Mouse (Mus musculus) hindbrain, embryonic 11.5 days (tissue): ENCODE data around the gene Gm9837. TPM values are rescaled to one million over a fixed set of nuclear protein-coding genes. Genes with fewer than 3 reads are reported as not detected.

ENCODE experiments used
- ATAC-seq: fragments of 200-750 bp; cut with Nextera tagmentation; 2 replicates; pipeline ENCODE4 v1.8.0; 2017; ENCODE audit warnings: mild to moderate bottlenecking, moderate TSS enrichment, moderate library complexity; ENCODE audit not compliant: low FRiP score
- DNase-seq: peaks from one replicate; pipeline ENCODE4 v3.0.0-alpha.2; 2015; ENCODE audit warnings: low spot score
- H3K27ac ChIP-seq: fragments of 300-500 bp; sonication (generic); 2 replicates; pipeline ENCODE4 v1.5.1; 2014; ENCODE audit warnings: mild to moderate bottlenecking, low read depth, low read length
- H3K27me3 ChIP-seq: fragments of 300-500 bp; sonication (generic); 2 replicates; pipeline ENCODE4 v1.6.1; 2014; ENCODE audit warnings: mild to moderate bottlenecking, low read length, moderate library complexity, mixed read lengths; ENCODE audit not compliant: control insufficient read depth, insufficient read depth
- H3K36me3 ChIP-seq: fragments of 300-500 bp; sonication (generic); 2 replicates; pipeline ENCODE4 v1.6.1; 2014; ENCODE audit warnings: mild to moderate bottlenecking, low read length, moderate library complexity, mixed read lengths; ENCODE audit not compliant: control insufficient read depth, insufficient read depth
- H3K4me1 ChIP-seq: fragments of 300-500 bp; sonication (generic); replicated peaks from 2 replicates; pipeline ENCODE4 v1.6.1; 2014; ENCODE audit warnings: low read length, mixed read lengths; ENCODE audit not compliant: control insufficient read depth, insufficient read depth
- H3K4me2 ChIP-seq: fragments of 300-500 bp; sonication (generic); replicated peaks from 2 replicates; pipeline ENCODE4 v1.6.1; 2014; ENCODE audit warnings: mild to moderate bottlenecking, low read depth, low read length
- H3K4me3 ChIP-seq: fragments of 300-500 bp; sonication (generic); 2 replicates; pipeline ENCODE4 v1.5.1; 2014; ENCODE audit warnings: low read depth, low read length
- H3K9ac ChIP-seq: fragments of 300-500 bp; sonication (generic); 2 replicates; pipeline ENCODE4 v1.6.1; 2014; ENCODE audit warnings: low read depth, low read length
- H3K9me3 ChIP-seq: fragments of 300-500 bp; sonication (generic); 2 replicates; pipeline ENCODE4 v1.6.1; 2016; ENCODE audit warnings: low read length; ENCODE audit not compliant: control insufficient read depth
- WGBS: fragments of 180-500 bp; shearing (Covaris S2); extraction: QIAGEN DNeasy Blood & Tissue Kit; methylation state at CpG from one replicate; pipeline ENCODE4 v1.1.7; 2014; 5-methylcytosine and 5-hydroxymethylcytosine counted together
- polyA plus RNA-seq: library from polyadenylated mRNA; unstranded; fragments of >200 nt; fragmentation: Nextera tagmentation; extraction: Ambion mirVana; gene quantifications from 2 replicates; pipeline ENCODE4 v1.2.1, GENCODE M21; 2014

Gm9837 gene
- polyA plus RNA-seq, 1 experiment from 2014 or later, result not detected

DNA sequence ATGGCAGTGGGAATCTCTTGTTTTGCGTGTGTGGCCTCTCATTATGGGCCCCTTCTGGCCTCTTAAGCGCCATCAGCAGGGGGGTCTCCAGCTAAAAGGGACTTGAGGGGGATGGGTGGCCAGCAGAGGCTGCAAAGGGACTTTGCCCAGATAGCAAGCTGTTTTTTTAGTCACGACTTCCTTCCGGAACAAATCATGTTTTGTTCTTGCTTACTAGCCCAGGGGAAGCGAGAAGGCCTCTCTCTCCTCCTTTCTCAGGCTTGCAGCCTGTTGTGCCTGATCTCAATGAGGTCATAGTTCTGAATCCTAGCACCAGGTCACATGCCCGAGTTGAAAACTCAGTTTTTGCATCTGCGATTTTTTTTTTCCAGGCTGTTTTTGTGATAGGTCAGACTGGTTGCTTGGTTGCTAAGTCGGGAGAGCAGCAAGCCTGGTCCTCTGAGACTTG, 21.7 kb upstream of the Gm9837 start:
- H3K27ac ChIP-seq, result no peak overlapping the region
- peaks cover 6% of the 10 kb centered on the region for H3K4me1 ChIP-seq
- H3K36me3 ChIP-seq, result no peaks in the 10 kb centered on the region
- ATAC-seq (peak; percentile 72), DNase-seq (peak; percentile 73)
- H3K4me3 ChIP-seq, result no peak overlapping the region
- 8% methylated on average over 8 of the region's 8 CpGs for WGBS
- H3K4me2 ChIP-seq, result no peak overlapping the region
- H3K9ac ChIP-seq, result no peak overlapping the region
- H3K9me3 ChIP-seq, result no peaks in the 10 kb centered on the region
- H3K27me3 ChIP-seq, result peaks cover 24% of the 10 kb centered on the region

DNA sequence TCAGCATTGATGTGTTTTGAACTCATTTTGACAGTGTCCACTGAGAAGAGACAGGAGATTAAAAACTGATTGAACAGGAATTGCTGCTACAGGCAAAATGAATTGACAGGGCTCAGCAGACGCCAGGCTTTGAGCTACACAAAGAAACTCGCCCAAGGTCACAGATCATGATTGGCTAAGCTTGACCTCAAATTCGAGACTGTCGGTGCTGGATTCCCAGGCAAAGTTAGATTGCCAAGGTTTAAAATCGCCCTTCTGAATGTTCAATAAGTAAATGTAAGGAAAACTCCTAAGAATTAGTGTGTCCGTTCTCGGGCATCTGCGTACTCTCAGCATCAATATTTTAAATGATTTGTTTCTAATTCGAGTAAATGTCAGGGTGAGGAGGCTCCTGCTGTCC, 19.1 kb upstream of the Gm9837 start:
- H3K27me3 ChIP-seq, result peaks cover 29% of the 10 kb centered on the region
- ATAC-seq, result no peak

DNA sequence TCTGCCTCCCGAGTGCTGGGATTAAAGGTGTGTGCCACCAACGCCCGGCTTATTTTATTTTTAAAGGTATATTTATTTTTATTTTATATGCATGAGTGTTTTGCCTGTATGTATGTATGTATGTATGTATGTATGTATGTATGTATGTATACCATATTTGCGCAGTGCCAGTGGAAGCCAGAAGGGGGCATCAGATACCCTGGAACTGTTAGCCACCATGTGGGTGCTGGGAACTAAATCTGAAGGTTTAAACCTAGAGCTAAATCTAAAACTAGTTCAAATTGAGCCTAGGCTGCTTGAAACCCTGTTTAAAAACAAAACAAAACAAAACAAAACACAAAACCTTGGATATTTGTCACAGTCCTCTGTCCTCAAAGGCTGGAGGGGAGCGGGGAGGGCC, 18.7 kb upstream of the Gm9837 start:
- no peaks in the 10 kb centered on the region for H3K36me3 ChIP-seq
- H3K27me3 ChIP-seq, result peaks cover 29% of the 10 kb centered on the region
- H3K4me1 ChIP-seq, result peaks cover 3% of the 10 kb centered on the region; the same call in 1 of the 2 replicates
- H3K9me3 ChIP-seq, result no peaks in the 10 kb centered on the region
- H3K4me2 ChIP-seq, result no peak overlapping the region
- ATAC-seq (no peak), DNase-seq (peak; percentile 26)
- H3K9ac ChIP-seq, result no peak overlapping the region
- H3K4me3 ChIP-seq, result no peak overlapping the region
- no peak overlapping the region for H3K27ac ChIP-seq
- WGBS, result 93% methylated on average over 5 of the region's 5 CpGs

More for the DNA sequence above, 19.1 kb upstream of the Gm9837 start:
- WGBS, result 66% methylated on average over 9 of the region's 9 CpGs
- DNase-seq, result no peak
- Histone ChIP-seq H3K4me3 (no peak overlapping the region), H3K27ac (no peak overlapping the region), H3K9ac (no peak overlapping the region), H3K9me3 (no peaks in the 10 kb centered on the region), H3K4me2 (no peak overlapping the region), H3K4me1 (peaks cover 3% of the 10 kb centered on the region; the same call in 1 of the 2 replicates), H3K36me3 (no peaks in the 10 kb centered on the region)

GRCm38 (mm10) chr11:53486822-53487594, 16.7 kb upstream of the Gm9837 start:
- WGBS, result 16% methylated on average over 27 of the region's 27 CpGs
- H3K27me3 ChIP-seq, result peaks cover 38% of the 10 kb centered on the region
- DNase-seq (peak; percentile 46), ATAC-seq (peak; percentile 33; the same call in 1 of the 2 replicates)
- no peaks in the 10 kb centered on the region for H3K36me3 ChIP-seq
- no peak overlapping the region for H3K9ac ChIP-seq
- H3K9me3 ChIP-seq, result no peaks in the 10 kb centered on the region
- H3K27ac ChIP-seq, result no peak overlapping the region
- H3K4me1 ChIP-seq, result no peaks in the 10 kb centered on the region
- 0 out of 2 replicates have a peak overlapping the region, but pooled peaks have one; percentile 11 for H3K4me2 ChIP-seq
- no peak overlapping the region for H3K4me3 ChIP-seq

DNA sequence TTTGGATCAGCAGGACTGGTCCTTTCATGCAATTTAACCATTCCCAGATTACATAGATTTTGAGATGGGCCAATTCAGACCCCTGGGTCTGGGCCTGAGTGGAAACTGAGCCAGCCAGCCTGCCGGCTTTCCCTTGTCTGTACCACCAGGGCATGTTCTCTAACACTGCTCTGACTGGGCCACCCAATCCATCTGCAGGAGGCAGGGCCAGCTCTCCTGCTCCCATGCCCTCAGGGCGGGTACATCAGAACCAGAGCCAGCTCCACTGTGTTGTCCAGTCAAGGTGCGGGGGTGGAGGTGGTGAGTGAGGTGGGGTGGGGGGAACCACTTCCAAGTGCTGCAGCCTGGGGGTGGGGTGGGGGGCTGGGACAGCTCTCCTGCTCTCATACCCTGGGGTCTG, 16.1 kb upstream of the Gm9837 start:
- no peak overlapping the region for H3K27ac ChIP-seq
- H3K4me2 ChIP-seq, result no peak overlapping the region
- H3K4me1 ChIP-seq, result no peaks in the 10 kb centered on the region
- DNase-seq (no peak), ATAC-seq (no peak)
- H3K9me3 ChIP-seq, result no peaks in the 10 kb centered on the region
- no peak overlapping the region for H3K4me3 ChIP-seq
- no peak overlapping the region for H3K9ac ChIP-seq
- no peaks in the 10 kb centered on the region for H3K36me3 ChIP-seq
- peaks cover 45% of the 10 kb centered on the region for H3K27me3 ChIP-seq
- 62% methylated on average over 3 of the region's 3 CpGs for WGBS

DNA sequence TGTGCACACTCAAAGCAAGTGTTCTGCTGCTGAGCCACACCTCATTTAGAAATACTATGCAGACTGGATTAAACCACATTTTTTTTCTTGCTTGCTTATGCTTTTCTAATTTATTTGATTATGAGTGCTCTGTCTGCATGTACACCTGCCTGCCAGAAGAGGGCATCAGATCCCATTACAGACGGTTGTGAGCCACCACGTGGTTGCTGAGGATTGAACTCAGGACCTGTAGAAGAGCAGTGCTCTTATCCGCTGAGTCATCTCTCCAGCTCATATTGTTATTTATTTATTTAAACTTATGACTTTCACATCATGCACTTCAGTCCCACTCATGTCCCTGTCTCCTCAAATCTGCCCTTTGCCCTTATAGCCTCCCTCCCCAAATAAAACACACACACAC, 15.4 kb upstream of the Gm9837 start:
- no peak for ATAC-seq
- H3K27ac ChIP-seq, result no peak overlapping the region
- H3K9ac ChIP-seq, result no peak overlapping the region
- peaks cover 50% of the 10 kb centered on the region for H3K27me3 ChIP-seq
- 45% methylated on average over 3 of the region's 3 CpGs for WGBS
- H3K36me3 ChIP-seq, result no peaks in the 10 kb centered on the region
- no peak overlapping the region for H3K4me3 ChIP-seq
- no peaks in the 10 kb centered on the region for H3K4me1 ChIP-seq
- no peak overlapping the region for H3K4me2 ChIP-seq
- DNase-seq, result no peak
- H3K9me3 ChIP-seq, result no peaks in the 10 kb centered on the region

- H3K4me2 ChIP-seq, result no peak overlapping the region
- H3K27me3 ChIP-seq, result peaks cover 69% of the 10 kb centered on the region
- ATAC-seq (no peak), DNase-seq (no peak)
- WGBS, result 79% methylated on average over 9 of the region's 9 CpGs
- no peak overlapping the region for H3K27ac ChIP-seq
- no peaks in the 10 kb centered on the region for H3K9me3 ChIP-seq
- no peaks in the 10 kb centered on the region for H3K36me3 ChIP-seq
- H3K4me3 ChIP-seq, result no peak overlapping the region
- no peak overlapping the region for H3K9ac ChIP-seq
- peaks cover 8% of the 10 kb centered on the region; the same call in 1 of the 2 replicates for H3K4me1 ChIP-seq
These were observed 13.0 kb upstream of the Gm9837 start for GRCm38 (mm10) chr11:53483159-53483891.

DNA sequence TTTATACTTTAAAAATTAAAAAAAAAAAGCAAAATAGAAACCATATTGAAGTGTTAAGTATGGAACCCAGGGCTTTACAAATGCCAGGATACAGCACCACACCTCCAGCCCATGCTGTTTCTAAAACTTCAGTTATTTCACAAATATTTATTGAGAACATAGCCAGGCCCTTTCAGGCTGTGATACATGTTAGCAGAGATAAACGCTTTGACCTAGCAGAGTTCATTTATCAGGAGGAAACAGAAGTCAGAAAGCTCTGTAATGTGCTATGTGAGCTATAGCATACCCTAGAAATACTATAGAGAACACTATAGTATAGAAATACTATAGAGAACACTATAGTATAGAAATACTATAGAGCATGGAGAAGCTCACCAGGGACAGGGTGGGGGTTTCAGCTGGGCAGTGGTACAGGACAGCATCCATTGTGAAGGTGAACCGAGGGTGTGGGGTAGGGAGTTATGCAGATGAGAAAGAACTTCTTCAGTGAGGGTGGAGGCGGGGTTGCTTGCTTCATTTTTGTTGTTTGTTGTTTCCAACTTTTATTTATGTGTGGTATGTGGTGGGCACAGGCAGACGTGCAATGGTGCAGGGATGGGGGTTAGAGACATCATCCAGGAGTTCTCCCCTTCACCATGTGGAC, 10.9 kb upstream of the Gm9837 start:
- H3K27me3 ChIP-seq, result peaks cover 63% of the 10 kb centered on the region
- H3K9me3 ChIP-seq, result no peaks in the 10 kb centered on the region
- ATAC-seq (no peak), DNase-seq (no peak)
- H3K4me2 ChIP-seq, result no peak overlapping the region
- H3K4me3 ChIP-seq, result no peak overlapping the region
- 74% methylated on average over 4 of the region's 4 CpGs for WGBS
- peaks cover 9% of the 10 kb centered on the region; the same call in 1 of the 2 replicates for H3K4me1 ChIP-seq
- H3K36me3 ChIP-seq, result no peaks in the 10 kb centered on the region
- H3K9ac ChIP-seq, result no peak overlapping the region
- no peak overlapping the region for H3K27ac ChIP-seq
